Mouse (Mus musculus) layer of hippocampus, postnatal 25 days (tissue): Measurements from ENCODE around the gene Syn3. TPM values are rescaled to one million over a fixed set of nuclear protein-coding genes. Genes with fewer than 3 reads are reported as not detected.

ENCODE experiments used
- DNase-seq, 2 experiments: peaks; one replicate each; pipeline ENCODE4 v3.0.0; 2022; ENCODE audit warnings: mixed read lengths in 2 of 2, low spot score in 1 of 2; ENCODE audit errors: extremely low spot score in 1 of 2
- total RNA-seq, 2 experiments: library from RNA; stranded (reverse); gene quantifications; 2 replicates each; pipeline ENCODE4 v1.2.3; 2021

Gene Syn3
- total RNA-seq, 2 experiments from 2014 or later = 19.5 to 23.8 TPM

DNA sequence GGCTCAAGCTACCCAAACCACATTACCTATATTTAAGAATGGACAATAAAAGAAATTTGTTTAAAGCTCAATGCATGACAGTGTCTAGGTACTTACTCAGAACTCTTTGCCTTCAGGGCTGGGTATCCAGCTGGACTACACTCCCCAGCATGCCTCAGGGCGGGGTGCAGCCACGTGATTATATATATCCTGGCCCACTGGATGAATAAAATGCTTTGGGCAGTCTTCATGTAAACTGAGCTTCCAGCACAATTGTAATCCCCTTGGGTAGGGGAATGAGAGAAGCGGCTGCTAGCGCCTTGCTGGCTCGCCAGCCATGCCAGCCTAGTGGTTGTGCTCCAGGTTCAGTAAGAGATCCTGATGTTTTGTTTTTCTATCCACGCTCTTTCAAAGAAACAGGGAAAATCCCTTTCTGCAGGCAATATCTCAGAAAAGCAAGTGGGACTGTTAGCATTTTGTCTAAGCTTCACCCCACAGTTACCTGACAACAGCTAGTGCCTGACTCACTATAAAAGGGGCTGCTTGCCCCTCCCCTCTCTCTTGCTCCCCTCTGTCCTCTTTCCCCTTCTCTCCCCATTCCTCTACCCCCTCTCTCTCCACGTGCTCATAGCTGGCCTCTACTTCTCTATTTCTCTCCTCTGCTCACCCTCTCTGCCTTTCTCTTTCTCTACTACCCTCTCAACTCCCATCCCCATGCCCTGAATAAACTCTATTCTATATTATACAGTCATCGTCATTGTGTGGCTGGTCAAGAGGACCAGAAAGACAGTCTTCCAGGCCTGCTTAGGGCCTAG lies 122.1 kb downstream of the Syn3 start:
- DNase-seq = no peak

DNA sequence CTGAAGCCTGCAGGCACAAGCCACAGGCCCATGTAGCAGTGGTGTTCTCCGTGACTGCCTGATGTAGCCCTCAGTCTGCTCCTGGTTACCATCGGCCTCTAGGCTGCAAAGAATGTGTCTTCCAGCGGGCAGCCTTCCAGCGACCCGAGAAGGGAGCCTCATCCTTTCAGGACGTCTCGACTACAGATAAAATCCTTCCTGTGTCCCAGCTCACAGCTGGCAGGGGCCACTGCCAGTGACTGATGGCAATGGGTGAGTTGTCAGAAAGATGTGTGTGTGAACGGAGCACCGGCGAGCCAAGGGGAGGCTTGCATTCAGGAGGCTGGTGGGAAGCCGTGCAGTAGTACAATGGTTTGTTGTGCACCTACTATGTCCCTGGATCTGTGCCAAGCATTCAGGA lies 122.8 kb downstream of the Syn3 start:
- DNase-seq = no peak

DNA sequence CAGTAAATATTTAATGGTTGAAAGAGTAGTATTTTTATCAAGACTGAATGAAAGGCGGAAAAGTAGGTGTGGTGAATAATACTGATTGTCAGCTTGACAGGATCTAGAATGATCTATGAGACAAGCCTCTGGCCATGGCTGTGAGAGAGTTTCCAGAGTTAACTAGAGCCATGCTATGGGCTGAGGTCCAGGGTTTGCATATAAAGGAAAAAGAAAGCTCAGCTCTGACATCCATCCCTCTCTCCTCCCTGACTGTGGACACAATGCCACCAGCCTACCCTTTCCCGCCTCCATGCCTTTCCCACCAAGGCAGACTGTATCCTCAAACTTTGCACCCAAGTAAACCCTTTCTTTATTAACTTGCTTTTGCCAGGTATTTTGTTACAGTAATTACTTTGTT lies 124.6 kb downstream of the Syn3 start:
- DNase-seq = no peak

DNA sequence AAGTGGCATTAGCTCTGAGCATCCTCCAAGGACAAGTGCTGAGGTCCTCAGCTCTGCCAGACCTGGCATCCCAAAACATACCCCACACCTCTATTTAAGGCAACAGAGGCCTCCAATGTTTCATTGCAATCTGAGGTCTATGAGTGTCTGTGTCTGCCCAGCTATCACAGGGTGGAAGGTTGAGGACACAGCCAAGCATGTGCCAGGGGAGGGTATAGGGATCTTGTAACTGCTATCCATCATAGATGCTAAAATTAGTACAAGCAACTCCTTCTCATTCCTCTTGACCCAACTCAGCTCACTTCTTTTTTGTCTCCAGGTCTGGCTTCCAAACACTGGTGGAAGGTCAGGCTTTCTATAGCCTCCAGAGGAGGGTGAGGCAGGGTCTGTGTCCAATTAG lies 127.1 kb downstream of the Syn3 start:
- no peak for DNase-seq

DNA sequence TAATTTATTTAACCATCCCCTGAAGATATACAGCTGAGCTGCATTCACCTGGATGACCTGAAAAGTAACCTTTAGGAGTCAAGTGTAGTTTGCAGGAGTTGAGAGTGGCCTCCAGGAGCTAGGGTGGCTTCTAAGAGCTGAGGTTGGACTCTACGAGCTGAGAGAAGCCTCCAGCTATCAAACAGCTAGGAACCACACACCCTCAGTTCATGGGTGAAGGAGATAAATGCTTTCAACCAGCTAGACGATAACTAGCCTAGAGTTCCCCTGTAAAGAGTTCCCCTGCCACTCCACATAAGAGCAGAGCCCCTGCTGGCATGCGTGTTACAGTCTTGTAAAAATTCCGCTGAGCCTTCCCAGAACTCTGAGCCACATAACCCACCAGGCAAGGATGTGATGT lies 129.3 kb downstream of the Syn3 start:
- DNase-seq = no peak

DNA sequence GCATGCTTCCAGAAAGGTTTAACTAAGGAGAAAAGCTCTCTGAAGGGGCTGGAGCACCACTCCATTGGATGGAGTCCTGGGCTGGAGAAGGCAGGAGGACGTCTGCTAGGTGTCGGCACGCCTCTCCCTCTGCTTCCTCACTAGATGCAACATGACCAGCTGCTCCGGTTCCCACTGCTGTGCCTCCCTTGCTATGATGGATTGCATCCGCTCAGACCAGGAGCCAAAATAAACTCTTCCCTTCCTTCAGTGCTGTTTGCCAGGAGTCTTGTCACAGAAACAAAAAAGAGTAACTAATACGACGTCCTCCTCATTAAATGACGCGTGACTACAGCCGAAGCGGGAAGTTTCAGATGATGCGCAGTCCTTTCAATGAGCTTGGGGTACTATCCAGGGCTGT lies 129.9 kb downstream of the Syn3 start:
- DNase-seq = no peak

DNA sequence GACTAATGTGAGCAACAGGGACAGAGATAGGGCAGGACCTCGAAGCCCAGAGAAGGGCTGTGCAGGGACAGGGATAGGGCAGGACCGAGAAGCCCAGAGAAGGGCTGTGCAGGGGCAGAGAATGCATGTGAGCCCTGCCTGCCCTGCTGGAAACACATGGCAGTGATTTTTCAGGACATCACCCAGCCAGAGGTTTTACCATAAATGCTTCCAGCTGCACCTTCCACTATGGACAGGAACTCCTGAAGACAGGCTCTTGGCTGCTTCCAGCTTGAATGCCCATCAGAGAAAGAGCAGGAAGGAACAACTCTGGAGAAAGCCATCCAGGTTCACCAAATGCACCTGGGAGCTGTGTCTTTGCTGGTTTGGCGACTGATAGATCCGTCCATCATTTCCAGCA lies 131.3 kb downstream of the Syn3 start:
- no peak for DNase-seq

DNA sequence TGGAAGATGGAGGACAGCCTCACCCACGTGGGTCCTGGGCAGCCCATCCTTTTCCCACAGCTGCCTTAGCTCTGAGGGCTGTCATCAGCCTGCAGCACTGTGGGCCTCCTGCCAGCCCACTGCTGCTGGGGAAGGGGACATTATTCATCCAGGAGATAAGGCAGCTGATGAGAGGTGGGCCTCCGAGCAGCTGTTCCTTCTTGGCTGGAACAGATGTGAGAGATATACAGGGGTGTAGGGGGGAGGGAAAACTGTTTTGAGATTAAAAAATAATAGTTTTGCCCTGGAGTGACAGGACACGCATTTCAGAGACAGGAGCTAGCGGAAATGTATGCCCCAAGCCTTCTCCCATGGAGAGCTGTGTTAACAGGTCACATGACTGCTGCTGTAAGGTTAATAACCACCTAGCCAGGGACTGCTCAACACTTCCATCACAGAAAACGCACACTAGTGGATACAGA lies 133.0 kb downstream of the Syn3 start:
- no peak for DNase-seq

DNA sequence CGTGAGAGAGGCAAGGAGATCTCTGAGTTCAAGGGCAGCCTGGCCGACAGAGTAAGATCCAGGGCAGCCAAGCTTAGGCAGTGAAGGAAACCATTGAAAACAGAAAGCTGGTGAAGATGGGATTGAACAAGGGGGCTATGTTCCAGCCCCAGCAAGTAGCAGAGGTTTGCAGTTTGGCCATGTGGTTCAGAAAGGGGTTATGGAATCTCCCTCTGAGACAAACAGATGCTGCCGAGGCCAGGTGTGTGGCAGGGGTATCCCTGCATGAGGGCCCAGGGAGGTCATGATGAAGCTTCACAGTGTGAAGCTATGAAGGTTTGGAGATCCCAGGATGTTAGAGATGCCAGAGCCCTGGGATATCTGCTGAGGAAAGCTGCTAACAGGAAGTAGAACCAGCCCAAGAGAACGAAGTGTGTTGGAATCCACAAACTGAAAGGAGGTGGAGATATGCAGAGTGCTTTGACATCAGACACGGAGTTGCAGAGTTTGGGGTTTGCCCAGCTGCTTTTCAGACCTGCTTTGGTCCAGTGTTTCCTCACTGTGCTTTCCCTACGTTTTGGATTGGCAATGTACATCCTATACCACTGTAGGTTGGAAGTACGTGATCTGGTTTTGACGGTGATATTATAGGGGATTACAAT lies 134.9 kb downstream of the Syn3 start:
- no peak for DNase-seq

DNA sequence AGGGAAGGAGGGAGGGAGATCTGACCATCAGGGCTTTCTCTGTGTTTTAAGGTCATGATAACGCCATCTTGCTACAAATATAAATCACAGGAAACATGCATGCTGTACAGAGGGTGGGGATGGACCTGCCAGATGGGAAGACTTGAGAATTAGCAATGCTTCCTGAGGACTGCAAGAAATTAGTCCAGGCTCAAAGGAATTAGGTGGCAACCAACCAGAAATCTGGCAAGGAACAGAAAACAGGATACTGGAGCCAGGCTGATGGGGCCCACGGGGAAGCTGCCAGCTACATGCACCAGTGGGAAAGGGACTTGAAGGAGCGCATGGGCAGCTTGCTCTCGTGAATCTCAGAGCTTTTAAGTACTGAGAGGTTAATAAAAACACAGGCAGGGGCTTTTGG lies 139.0 kb downstream of the Syn3 start:
- DNase-seq = no peak

DNA sequence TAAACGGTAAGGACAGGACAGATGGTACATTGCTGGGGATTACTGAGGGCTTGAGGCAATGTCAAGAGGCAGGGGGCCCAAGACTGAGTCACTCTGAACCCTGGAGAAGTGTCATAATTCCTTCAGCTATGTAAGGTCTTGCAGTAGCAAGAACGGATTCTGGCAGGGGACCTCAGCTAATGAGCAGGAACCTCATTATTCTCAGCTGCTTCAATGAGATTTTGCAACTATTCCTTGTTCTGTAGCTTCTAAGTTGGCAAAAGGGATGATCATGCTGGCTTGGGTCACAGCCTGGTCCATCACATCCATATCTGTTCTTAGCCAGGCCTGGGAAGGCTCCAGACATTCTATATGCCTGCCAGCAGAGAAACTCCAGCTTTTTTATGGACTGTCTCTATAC lies 139.5 kb downstream of the Syn3 start:
- DNase-seq = no peak

DNA sequence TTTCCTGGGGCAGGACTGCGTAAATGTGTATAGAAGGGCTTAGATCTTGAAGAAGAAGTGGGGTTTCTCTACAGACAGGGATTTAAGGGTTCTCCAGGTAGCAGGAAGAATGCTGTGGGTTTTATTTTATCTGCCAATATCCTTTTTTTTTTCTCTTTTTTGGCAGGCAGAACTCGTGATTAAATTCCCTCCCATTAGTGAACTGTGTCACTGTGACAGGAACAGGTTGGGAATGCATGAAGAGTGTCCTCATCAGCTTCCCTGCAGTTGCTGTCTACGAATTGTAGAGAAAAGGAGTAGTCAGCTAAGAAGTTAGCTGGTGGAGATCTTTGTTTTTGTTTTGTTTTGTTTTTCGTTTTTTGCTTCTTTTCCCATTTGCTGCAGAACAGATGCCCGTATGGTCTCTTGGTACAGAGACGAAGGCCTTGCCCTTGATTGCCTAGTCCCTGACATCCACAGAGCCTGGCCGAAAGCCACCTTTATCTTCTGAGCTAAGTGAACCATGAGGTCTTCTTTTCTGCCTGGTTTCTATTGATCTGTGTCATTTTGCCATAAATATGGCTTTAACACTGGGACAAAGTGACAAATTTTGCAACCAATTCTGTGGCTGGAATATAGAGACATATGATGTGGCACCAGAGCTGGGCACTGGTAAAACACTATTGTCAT lies 140.3 kb downstream of the Syn3 start:
- no peak for DNase-seq

DNA sequence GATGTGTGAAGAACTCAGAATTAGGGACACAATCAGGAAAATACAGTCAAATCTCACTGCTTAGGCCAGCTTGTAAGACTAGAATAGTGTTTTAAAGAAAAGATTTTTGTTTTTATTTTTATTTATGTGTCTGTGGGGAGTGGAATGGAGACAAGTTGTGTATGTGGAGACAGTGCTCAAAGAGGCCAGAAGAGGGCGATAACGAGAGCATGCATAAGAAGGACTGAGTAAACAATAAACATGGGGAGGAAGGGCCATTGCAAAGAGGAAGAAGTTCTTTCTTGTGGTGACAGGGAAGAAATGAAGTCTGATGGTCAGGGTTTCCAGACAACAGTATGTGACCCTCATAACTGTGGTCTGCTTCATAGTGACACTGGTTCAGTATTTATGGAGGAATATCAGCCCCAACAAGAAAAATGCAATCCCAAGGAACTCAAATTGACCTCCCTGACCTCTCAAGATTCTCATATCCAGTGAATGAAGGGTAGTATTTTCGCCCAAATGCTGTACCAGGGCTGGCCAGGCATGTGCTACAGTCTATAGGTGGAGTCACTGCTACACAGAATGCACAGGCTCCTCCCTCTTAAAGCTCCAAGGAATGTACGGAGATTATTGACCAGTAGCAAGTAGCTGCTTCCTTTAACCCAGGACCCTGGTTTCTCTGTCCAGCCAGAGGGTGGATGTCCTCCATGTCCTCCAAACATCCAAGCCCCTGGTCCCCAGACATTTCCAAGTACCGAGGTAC lies 141.7 kb downstream of the Syn3 start:
- DNase-seq = peak in 1 of 2 experiments; percentile 22

DNA sequence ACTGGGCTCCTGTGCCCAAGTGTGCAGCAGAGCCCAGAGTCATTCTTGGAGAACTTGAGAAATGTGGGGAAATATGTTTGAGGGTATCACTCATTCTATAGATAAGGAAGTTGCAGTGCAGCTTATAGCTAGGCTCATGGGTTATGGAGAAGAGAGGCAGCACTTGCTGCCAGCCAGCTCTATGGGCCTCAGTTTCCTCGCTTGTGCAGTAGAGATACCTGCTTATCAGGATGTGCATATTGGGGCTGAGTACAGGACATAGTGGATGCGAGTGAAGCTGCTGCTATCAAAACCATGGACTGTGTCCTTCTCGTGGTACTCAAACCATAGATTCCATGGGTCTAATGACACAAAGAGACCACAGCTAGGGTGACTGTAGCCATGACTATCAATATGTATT lies 146.2 kb downstream of the Syn3 start:
- DNase-seq = no peak

DNA sequence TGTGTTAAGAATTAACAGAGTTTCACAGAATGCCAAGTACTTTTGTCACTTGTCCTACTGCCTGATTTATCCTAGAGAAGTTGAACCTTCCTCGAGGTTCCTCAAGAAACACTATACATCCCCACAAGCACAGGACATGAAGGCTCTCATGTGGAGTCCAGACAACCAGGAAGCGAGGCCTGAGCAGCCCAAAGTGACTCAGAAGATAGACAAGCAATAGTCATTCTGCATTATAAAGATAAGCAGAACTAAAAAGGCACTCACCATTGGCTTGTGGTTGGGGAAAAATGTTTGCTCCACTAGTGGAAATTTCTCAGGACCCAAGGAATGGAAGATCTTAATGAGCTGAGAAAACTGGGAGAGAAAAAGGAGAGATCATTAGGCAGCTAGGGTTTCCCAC lies 147.4 kb downstream of the Syn3 start:
- no peak for DNase-seq

DNA sequence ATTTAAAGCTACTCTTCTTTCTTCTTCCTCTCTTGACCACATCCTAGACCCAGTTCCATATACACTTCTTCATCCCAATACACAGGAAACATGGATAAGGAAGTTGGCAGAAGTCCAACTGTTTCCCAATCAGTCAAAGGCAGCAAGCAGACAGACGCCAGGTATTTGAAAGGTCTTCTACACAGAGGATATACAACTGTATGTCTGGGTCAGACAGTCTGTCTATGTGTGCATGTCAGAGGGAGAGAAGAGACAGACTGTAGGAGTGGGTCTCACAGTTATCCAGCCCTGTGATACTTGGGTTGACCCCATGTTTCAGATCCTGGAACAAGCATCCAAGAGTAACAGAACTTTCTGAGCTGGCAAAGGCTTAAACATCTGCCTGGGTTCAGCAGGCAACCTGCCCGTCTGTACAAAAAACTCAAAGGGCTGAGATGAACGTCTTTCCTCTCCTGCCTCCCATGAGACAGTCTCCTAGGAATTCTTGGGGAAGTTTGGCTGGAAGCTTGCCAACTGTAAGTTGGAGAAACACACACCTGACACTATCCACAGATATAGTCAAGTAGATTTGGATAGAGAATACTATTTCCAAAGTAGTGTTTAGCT lies 152.4 kb downstream of the Syn3 start:
- DNase-seq = no peak

DNA sequence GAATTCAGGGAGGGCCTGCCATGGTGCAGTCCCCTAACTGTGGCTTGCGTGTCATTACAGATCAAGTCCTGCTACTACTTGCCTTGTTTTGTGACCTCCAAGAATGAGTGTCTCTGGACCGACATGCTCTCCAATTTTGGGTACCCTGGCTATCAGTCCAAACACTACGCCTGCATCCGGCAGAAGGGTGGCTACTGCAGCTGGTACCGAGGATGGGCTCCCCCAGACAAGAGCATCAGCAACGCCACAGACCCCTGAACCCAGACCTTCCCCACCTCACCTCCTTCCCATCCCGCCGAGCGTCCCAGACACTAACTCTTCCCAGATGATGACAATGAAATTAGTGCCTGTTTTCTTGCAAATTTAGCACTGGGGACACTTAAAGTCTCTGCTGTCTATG lies 153.1 kb downstream of the Syn3 start:
- no peak for DNase-seq

DNA sequence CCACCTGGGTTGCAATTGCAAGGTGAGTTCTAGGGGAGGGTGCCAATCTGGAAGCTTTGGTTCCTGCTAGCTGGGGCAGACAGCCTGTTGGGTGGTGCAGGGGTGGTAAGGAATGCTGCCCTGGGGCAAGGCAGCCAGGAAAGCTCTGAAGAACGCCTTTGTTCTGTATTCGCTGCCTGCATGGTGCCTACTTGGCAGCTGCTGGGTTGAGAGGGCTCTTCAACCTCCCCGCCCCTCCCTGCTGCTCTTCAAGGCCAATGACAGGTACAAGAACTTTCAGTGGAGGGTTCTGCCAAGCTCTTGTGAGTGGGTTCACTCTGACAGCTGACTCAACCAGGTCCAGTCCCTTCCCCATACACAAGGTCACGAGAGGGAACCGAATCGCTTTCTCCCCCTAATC lies 154.0 kb downstream of the Syn3 start:
- no peak for DNase-seq

DNA sequence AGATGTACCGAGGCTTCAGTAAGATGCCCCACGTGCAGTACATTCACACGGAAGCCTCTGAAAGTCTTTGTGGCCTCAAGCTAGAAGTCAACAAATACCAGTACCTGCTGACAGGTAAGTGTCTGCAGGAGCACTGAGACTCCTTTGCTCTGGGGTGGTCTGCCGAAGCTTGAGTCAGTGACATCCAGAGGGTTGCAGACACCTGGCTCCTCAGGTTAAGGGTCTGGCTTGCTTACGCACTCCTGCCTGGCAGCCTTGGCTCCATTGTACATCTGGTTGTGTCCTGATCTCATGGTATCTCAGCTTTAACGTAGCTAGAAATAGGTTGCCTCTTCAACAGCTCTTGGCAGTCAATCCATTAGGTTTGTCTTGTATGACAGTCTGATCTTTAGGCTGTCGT lies 154.8 kb downstream of the Syn3 start:
- DNase-seq = no peak

DNA sequence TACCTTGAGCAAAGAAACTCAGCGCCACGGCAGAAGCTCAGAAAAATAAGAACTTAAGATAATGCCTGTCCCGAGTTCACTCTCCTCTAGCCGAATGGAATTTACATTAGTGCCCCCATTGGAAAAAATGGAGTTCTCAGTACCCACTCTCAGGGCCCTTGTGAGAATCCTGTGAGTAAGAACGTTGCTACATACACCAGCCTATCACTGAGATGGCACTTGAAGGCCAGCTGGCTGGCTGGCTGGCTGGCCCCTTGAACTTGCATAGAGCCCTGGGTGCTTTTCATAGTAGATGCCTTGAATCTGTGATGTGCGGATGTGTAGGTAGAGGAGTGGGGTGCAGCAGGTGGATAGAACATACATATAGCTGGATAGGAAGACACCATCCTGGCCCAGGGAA lies 155.3 kb downstream of the Syn3 start:
- no peak for DNase-seq

DNA sequence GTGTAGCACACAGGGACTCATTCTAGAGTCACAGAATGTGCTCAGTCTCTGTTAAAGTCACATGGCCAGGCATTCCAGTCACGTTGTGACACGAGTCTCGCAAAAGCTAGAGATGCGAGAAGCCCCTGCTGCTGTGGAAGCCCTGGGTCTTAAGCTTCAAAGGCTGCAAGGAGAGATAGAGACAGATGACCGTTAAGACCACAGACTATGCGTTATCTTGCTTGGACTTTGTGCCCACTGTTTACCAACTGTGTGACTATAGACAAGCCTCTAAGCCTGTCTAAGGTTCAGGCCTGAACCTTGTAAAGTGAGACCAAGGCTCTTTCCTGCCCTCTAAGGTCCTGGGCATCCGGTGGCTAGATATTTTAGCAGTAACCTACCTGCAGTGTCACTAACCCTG lies 156.0 kb downstream of the Syn3 start:
- DNase-seq = no peak
